Mouse (Mus musculus): ENCODE measurements around the gene Dhcr24.

Dhcr24 gene

GRCm38 (mm10) chr4:106606639-106607554 lies 46.1 kb downstream of the Dhcr24 start:
- no peak for DNase-seq

DNA sequence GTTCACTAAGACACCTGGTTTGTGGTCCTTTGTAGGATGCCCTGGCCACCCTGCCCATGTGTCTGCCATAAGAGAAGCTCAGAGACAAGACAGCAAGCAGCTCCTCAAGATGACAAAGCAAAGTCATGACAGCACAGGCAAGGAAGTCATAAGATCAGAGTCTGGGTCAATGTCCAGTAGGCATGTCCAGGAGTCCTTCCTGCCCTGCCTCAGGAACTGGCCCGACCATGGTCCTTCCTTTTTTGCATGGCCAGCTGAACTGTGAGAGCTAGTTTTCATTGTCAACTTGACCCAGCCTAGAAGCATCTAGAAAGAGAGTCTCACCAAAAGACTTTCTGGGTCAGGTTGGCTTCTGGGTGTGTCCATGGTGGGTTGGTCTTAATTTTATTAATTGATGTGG lies 47.1 kb downstream of the Dhcr24 start:
- DNase-seq: no peak

DNA sequence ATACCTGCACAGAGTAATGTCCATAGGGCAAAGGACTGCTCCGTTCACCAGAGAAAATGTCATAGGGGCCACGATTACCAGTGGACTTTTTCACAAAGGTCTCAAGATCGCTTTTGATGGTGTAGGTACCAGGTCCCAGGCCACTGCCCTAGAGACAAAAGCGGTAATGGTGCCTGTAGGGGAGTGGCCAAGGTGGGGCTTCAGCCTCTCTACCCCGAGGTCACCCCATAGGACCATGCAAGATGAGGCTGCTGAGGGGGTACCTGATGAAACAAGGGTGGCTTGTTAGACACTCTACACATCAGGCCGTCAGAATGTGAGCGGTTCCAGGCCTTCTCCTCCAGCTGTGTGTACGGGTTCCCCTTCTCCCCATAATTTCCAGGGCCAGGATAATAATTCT lies 52.3 kb downstream of the Dhcr24 start:
- no peak for DNase-seq

DNA sequence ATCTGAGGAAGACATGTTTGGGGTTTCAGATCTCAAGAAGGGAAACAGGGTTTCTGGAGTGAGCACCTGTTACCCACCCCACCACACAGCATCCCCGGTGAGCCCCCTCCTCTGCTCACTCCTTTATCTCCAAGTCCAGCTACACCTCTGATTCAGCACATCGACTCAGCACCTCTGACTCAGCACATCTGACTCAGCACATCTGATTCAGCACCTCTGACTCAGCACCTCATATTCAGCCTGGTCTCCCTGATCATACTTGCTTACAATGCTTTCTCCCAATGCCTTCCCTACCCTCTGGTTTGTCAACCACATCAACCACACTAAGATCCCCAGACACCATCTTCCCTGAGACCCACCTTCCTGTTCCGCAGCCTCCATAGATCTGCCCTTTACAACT lies 52.7 kb downstream of the Dhcr24 start:
- DNase-seq: no peak

DNA sequence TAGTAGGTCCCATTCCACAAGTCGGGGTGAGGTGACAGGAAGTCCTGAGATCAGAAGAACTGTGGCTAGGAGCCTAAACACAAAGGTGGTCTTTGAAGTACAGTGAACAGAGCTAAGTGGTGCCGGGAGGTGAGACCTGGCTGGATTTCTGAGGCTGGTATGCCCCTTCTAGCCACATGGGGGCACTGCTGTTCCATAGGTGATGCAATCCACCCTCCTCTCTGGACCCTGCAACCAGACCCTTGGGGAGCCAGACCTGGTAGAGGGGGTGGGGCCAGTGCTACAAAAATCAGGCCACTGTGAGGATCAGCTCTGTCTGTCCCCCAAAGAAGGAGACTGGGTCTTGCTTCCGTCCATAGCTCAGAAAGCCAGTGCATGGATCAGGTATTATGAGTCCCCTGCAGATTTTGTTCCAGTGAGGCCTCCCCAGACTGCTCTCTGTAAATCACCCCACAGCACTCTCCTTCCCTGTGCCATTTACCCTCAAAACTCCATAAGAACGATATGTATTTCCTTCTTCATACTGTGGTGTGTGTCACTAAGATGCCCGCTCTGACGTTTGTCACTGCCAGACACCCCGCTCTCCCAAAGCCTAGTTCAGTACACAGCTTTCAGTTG lies 53.5 kb downstream of the Dhcr24 start:
- DNase-seq: peak; percentile 72

- no peak for DNase-seq
Observed at GRCm38 (mm10) chr4:106614881-106615280, 54.0 kb downstream of the Dhcr24 start.

GRCm38 (mm10) chr4:106615637-106616036 lies 54.8 kb downstream of the Dhcr24 start:
- no peak for DNase-seq

- DNase-seq: no peak
Observed at GRCm38 (mm10) chr4:106617056-106617455, 56.2 kb downstream of the Dhcr24 start, which contains the start of gene Lexm. TSS of gene Lexm (minus strand) at chr4:106617241.

GRCm38 (mm10) chr4:106618898-106619297 lies 58.1 kb downstream of the Dhcr24 start:
- no peak for DNase-seq

GRCm38 (mm10) chr4:106621428-106621827 lies 60.6 kb downstream of the Dhcr24 start:
- DNase-seq: no peak

GRCm38 (mm10) chr4:106622030-106622493 lies 61.2 kb downstream of the Dhcr24 start, which contains the start of gene Ttc22:
TSS of gene Ttc22 (plus strand) at chr4:106622432.
- peak; percentile 60 for DNase-seq

GRCm38 (mm10) chr4:106622712-106623111 lies 61.9 kb downstream of the Dhcr24 start:
- DNase-seq: no peak

DNA sequence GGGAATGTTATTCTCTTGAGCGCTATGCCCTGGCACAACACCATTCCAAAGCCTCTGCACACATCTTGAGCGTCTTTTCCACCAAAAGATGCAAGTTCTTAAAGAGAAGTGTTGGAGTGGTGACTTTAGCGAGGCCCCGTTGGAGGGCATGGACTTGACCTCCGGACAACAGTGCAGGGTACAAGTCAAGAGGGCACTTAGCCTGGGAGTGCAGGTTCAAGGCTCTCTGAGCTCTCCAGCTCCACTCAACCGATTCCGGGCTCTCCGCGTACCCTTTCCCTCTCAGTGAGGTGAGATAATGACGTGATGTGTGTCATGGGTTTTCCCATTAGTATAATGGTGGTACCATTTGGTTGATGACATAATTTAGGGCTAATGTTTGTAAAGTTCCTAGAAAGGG lies 63.4 kb downstream of the Dhcr24 start:
- DNase-seq: peak; percentile 16

GRCm38 (mm10) chr4:106627809-106628208 lies 67.0 kb downstream of the Dhcr24 start:
- no peak for DNase-seq

GRCm38 (mm10) chr4:106628650-106629360 lies 68.0 kb downstream of the Dhcr24 start:
- DNase-seq: peak; percentile 12

GRCm38 (mm10) chr4:106629374-106629773 lies 68.5 kb downstream of the Dhcr24 start:
- no peak for DNase-seq

DNA sequence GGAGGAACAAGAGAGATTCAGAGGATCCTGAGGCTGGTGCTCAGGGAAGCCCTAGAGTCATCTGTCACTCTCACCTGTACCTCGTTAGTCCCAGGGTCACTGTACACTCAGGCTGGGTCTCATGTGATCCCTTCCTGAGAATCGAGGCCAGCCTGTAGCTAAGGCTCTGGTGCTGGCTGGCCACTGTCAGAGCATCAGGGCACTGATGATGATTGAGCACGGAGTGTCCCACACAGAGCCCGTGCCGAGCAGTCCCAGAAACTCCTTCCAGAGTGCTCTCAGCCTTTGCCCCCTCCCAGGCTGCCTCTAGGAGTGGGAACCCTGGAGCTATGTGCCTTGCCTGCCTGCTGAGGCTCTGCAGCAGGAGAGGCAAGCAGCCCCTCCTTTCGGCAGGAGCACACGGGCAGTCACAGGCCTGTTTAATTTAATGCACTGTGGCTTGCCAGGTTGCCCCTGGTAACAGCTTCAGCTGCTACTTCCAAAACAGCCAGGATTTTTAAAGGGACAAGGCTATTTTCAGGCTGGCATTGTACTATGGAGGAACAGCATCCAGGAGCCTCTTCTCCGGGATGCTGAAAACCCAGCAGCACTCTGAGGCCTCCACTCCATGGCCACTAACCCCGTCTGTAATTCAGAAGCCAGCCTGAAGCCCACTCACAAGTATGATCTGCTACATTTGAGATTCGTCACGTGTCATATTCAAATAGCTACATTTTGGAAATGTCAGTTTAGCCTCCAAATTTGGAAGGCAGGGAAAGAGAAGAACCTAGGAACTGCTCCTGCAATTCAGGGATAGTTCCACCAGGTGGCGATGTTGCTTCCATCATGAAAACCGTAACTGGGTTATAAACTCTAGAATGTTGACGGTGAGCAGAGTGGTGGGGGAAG lies 69.7 kb downstream of the Dhcr24 start:
- peak; percentile 71 for DNase-seq

- DNase-seq: no peak
Observed at GRCm38 (mm10) chr4:106632313-106632712, 71.5 kb downstream of the Dhcr24 start.

DNA sequence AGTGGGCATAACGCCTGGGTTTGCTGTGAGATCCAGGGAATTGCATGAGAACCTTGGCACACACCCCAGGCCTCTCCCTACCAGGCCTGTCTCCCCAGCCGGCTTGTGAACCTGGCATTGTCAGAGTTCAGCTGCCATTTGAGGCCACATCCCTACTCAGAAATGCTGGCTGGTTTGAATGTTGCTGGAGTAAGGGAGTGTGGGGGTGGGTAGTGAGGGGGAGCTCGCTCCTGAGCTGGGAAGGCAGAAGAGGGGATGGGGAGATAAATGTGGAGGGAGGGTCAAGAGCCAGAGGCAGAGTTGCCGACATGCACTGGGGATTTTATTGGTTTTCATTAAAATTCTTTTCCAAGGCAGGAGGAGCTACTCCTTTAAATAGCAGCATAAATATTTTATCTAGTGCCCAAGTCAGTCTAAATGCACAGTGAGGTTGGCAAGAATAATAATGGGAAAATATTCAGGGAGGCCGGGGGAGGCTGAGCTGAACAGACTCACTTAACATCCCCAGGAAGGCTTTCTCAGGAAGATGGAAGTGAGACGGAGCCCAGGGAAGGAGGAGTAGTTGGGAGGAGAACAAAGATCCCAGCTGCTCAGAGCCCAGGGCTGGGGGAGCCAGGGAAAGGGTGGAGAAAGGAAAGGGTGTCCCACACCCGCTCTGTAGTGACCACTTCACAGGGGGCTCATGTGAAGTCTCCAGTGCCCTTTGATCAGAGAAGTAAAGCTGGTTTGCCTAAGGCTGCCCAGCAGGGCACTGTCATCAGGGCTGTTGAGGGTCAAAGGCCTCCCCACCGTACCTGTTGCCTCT lies 72.6 kb downstream of the Dhcr24 start:
- no peak for DNase-seq

- no peak for DNase-seq
Observed at GRCm38 (mm10) chr4:106634086-106634479, 73.2 kb downstream of the Dhcr24 start.

Data from lung, postnatal 14 days (tissue).